Mouse (Mus musculus) lung, postnatal 0 days (tissue): ENCODE data around the gene Rspo4.

Experiments used
- CTCF ChIP-seq: IDR thresholded peaks from 2 replicates; pipeline ENCODE4 v1.5.1; 2016; ENCODE audit warnings: antibody characterized with exemption, mild to moderate bottlenecking
- EP300 ChIP-seq: IDR thresholded peaks from 2 replicates; pipeline ENCODE4 v1.6.1; 2016; ENCODE audit warnings: antibody characterized with exemption, mild to moderate bottlenecking, control low read depth

GRCm38 (mm10) chr2:151910919-151911500 lies 68.3 kb downstream of the Rspo4 start, which contains the start of gene Angpt4:
- TF ChIP-seq EP300, result no peak
- TF ChIP-seq CTCF, result no peak
